9 mouse cellular contexts compared by ENCODE assay signal in genomic region chr14:45462875-45463475, GRCm38 (mm10). TPM values are rescaled to one million over a fixed set of nuclear protein-coding genes. Genes with fewer than 3 reads are reported as not detected.
DNase-seq lines count a peak whose midpoint lies in the region; ATAC-seq lines count a peak whose summit lies in the region.
"Had no signal": no experiment of that assay in that cellular context is flagged by ENCODE, and none has a peak within 500 bp of the region (broad histone marks: within the 10 kb centered on the region; RNA-seq: fewer than 3 reads in every experiment).

No protein-coding gene starts in this region.

- no peak for DNase-seq in lung, adult 18-20 months
- no peak for DNase-seq in limb, embryonic 11.5 days (ENCODE audit: low spot score)
- DNase-seq in left cerebral cortex, postnatal 14 days (ENCODE audit: low spot score in 2 of 2), result no peak
- DNase-seq in cerebellum, adult 18-20 months, result no peak

- ATAC-seq in lung, embryonic 15.5 days (ENCODE audit: borderline replicate concordance, extremely low read depth, low FRiP score, low TSS enrichment), result no peak
- peak; percentile 45; the same call in 1 of the 2 replicates for ATAC-seq in forebrain, embryonic 15.5 days (replicated peaks)
- no peak for ATAC-seq in limb, embryonic 11.5 days (ENCODE audit: insufficient number of reproducible peaks, low FRiP score, low TSS enrichment, low read depth)
- ATAC-seq in stomach, embryonic 14.5 days (ENCODE audit: insufficient number of reproducible peaks, insufficient read depth, low FRiP score, low read depth), result no peak

- WGBS in lung, embryonic 15.5 days, result 69% methylated on average over 10 of the region's 10 CpGs
- 36% methylated on average over 10 of the region's 10 CpGs for WGBS in forebrain, embryonic 15.5 days
- 69% methylated on average over 10 of the region's 10 CpGs for WGBS in limb, embryonic 11.5 days
- WGBS in stomach, embryonic 14.5 days, result 68% methylated on average over 10 of the region's 10 CpGs

- no peak overlapping the region for H3K4me2 ChIP-seq in lung, embryonic 15.5 days
- H3K4me2 ChIP-seq in forebrain, embryonic 15.5 days (replicated peaks), result no peak overlapping the region
- H3K4me2 ChIP-seq in limb, embryonic 11.5 days (ENCODE audit: low read depth, severe bottlenecking), result no peak overlapping the region
- no peak overlapping the region for H3K4me2 ChIP-seq in stomach, embryonic 14.5 days (replicated peaks; ENCODE audit: low read depth, low read length)
- H3K4me2 ChIP-seq: embryonic facial prominence, embryonic 15.5 days had no signal

- no peaks in the 10 kb centered on the region for H3K27me3 ChIP-seq in lung, embryonic 15.5 days
- no peaks in the 10 kb centered on the region for H3K27me3 ChIP-seq in forebrain, embryonic 15.5 days
- H3K27me3 ChIP-seq in limb, embryonic 11.5 days (ENCODE audit: control insufficient read depth, insufficient read depth, low read length), result no peaks in the 10 kb centered on the region
- no peaks in the 10 kb centered on the region for H3K27me3 ChIP-seq in stomach, embryonic 14.5 days (ENCODE audit: control insufficient read depth, insufficient read depth, low read length)
- H3K27me3 ChIP-seq: embryonic facial prominence, embryonic 15.5 days had no signal

- H3K4me3 ChIP-seq in lung, embryonic 15.5 days, result no peak overlapping the region
- H3K4me3 ChIP-seq in forebrain, embryonic 15.5 days, result no peak overlapping the region
- no peak overlapping the region for H3K4me3 ChIP-seq in limb, embryonic 11.5 days (ENCODE audit: low read depth, low read length)
- no peak overlapping the region for H3K4me3 ChIP-seq in stomach, embryonic 14.5 days (ENCODE audit: low read depth, low read length)
- H3K4me3 ChIP-seq: embryonic facial prominence, embryonic 15.5 days; myocyte had no signal

- intact Hi-C loops in left cerebral cortex, postnatal 14 days (cut with DNase I), result loop anchor here (5.0 kb wide), 1 partner anchor 64 kb away; no protein-coding TSS in a partner anchor

- H3K27ac ChIP-seq in lung, embryonic 15.5 days, result peak overlapping the region; percentile 82
- peak overlapping the region; percentile 49 for H3K27ac ChIP-seq in forebrain, embryonic 15.5 days (replicated peaks)
- H3K27ac ChIP-seq in limb, embryonic 11.5 days (replicated peaks; ENCODE audit: low read depth, low read length), result 0 out of 2 replicates have a peak overlapping the region, but pooled peaks have one; percentile 3
- H3K27ac ChIP-seq in stomach, embryonic 14.5 days (ENCODE audit: low read length), result peak overlapping the region; percentile 56; the same call in 1 of the 2 replicates
- H3K27ac ChIP-seq: embryonic facial prominence, embryonic 15.5 days had no signal

- no peak overlapping the region for H3K9ac ChIP-seq in lung, embryonic 15.5 days
- no peak overlapping the region for H3K9ac ChIP-seq in forebrain, embryonic 15.5 days (replicated peaks)
- no peak overlapping the region for H3K9ac ChIP-seq in limb, embryonic 11.5 days (ENCODE audit: low read length)
- H3K9ac ChIP-seq in stomach, embryonic 14.5 days (replicated peaks; ENCODE audit: low read depth, low read length), result no peak overlapping the region
- H3K9ac ChIP-seq: embryonic facial prominence, embryonic 15.5 days had no signal

- H3K4me1 ChIP-seq in lung, embryonic 15.5 days, result peaks cover 19% of the 10 kb centered on the region
- H3K4me1 ChIP-seq in forebrain, embryonic 15.5 days, result peaks cover 16% of the 10 kb centered on the region
- H3K4me1 ChIP-seq in limb, embryonic 11.5 days (ENCODE audit: control insufficient read depth, insufficient read depth, low read length), result peaks cover 12% of the 10 kb centered on the region; the same call in 1 of the 2 replicates
- peaks cover 9% of the 10 kb centered on the region; the same call in 1 of the 2 replicates for H3K4me1 ChIP-seq in stomach, embryonic 14.5 days (ENCODE audit: control insufficient read depth, insufficient read depth, low read length)

- no peaks in the 10 kb centered on the region for H3K9me3 ChIP-seq in lung, embryonic 15.5 days
- H3K9me3 ChIP-seq in forebrain, embryonic 15.5 days, result no peaks in the 10 kb centered on the region
- H3K9me3 ChIP-seq in limb, embryonic 11.5 days (ENCODE audit: control insufficient read depth, low read length), result no peaks in the 10 kb centered on the region
- H3K9me3 ChIP-seq in stomach, embryonic 14.5 days (ENCODE audit: control insufficient read depth, low read depth, low read length), result no peaks in the 10 kb centered on the region
- H3K9me3 ChIP-seq: embryonic facial prominence, embryonic 15.5 days had no signal

- peaks cover 81% of the 10 kb centered on the region for H3K36me3 ChIP-seq in lung, embryonic 15.5 days
- H3K36me3 ChIP-seq in forebrain, embryonic 15.5 days, result peaks cover 47% of the 10 kb centered on the region
- H3K36me3 ChIP-seq in limb, embryonic 11.5 days (ENCODE audit: control insufficient read depth, insufficient read depth, low read length), result peaks cover 5% of the 10 kb centered on the region; the same call in 1 of the 2 replicates
- H3K36me3 ChIP-seq in stomach, embryonic 14.5 days (ENCODE audit: control insufficient read depth, insufficient read depth, low read length), result peaks cover 52% of the 10 kb centered on the region

RNA-seq across cellular contexts. Expression of gene Gnpnat1, which starts 58.3 kb away (rescaled TPM):
- 44.7 and 50.5 TPM in 2 replicates for polyA plus RNA-seq in lung, embryonic 15.5 days (2015; fragmentation: Nextera tagmentation; extraction: Ambion mirVana)
- polyA plus RNA-seq in forebrain, embryonic 15.5 days (2015; fragmentation: Nextera tagmentation; extraction: Ambion mirVana), result 22.1 and 23.2 TPM in 2 replicates
- polyA plus RNA-seq in limb, embryonic 11.5 days (2014; fragmentation: Nextera tagmentation; extraction: Ambion mirVana), result 54.7 and 58.3 TPM in 2 replicates
- polyA plus RNA-seq in stomach, embryonic 14.5 days (2014; fragmentation: Nextera tagmentation; extraction: Ambion mirVana), result 50.9 and 52.8 TPM in 2 replicates
- 10 to 100 TPM; 12.3 to 12.7 TPM for total RNA-seq in left cerebral cortex, postnatal 14 days (2021)

Comparison
In these comparisons a context has a peak if more than half of its experiments do, and no peak if none do; other contexts are left out.
1. H3K27ac ChIP-seq: peak in every context shown above with its lines; median percentile 82 in lung, embryonic 15.5 days; 56 in stomach, embryonic 14.5 days; 49 in forebrain, embryonic 15.5 days; 3 in limb, embryonic 11.5 days.